7 mouse cellular contexts compared by ENCODE assay signal in genomic region chr9:118611111-118611541, GRCm38 (mm10). TPM values are rescaled to one million over a fixed set of nuclear protein-coding genes. Genes with fewer than 3 reads are reported as not detected.
DNase-seq lines count a peak whose midpoint lies in the region; ATAC-seq and TF ChIP-seq lines count a peak whose summit lies in the region.

No protein-coding gene starts in this region.

- TF ChIP-seq POLR2A in brain, embryonic 14.5 days (IDR thresholded peaks at IDR 0.05; ENCODE audit: borderline replicate concordance, extremely low read depth, insufficient read depth, insufficient read length, poor library complexity, severe bottlenecking) = no peak

- peaks cover 13% of the 10 kb centered on the region; the same call in 1 of the 2 replicates for H3K27me3 ChIP-seq in heart, embryonic 11.5 days (ENCODE audit: control insufficient read depth, insufficient read depth, low read length)

- H3K4me3 ChIP-seq in heart, embryonic 11.5 days (ENCODE audit: low read depth, low read length) = no peak overlapping the region

- peaks cover 28% of the 10 kb centered on the region for H3K4me1 ChIP-seq in heart, embryonic 11.5 days (ENCODE audit: control insufficient read depth, insufficient read depth, low read length)

- no peak overlapping the region for H3K9ac ChIP-seq in heart, embryonic 11.5 days (ENCODE audit: low read depth, low read length)

- peak overlapping the region; percentile 42 for H3K4me2 ChIP-seq in heart, embryonic 11.5 days

- DNase-seq in B cell, adult 2 months = peak; percentile 14 to 16
- DNase-seq in brain, embryonic 14.5 days (ENCODE audit: low read depth) = peak; percentile 69
- DNase-seq in kidney, postnatal 36 days = peak; percentile 72 to 75
- peak; percentile 62 to 76 for DNase-seq in lung, postnatal 4 days
- DNase-seq in telencephalon, adult 2 months (ENCODE audit: low read depth, low spot score) = peak; percentile 50
- DNase-seq in MN1 (ENCODE audit: low spot score) = no peak

- H3K9me3 ChIP-seq in heart, embryonic 11.5 days (replicated peaks; ENCODE audit: control insufficient read depth, low read length) = no peaks in the 10 kb centered on the region

- H3K27ac ChIP-seq in heart, embryonic 11.5 days (ENCODE audit: low read depth, low read length) = no peak overlapping the region

- H3K36me3 ChIP-seq in heart, embryonic 11.5 days (ENCODE audit: control insufficient read depth, insufficient read depth, low read length) = no peaks in the 10 kb centered on the region

- no peak for ATAC-seq in heart, embryonic 11.5 days (replicated peaks; ENCODE audit: insufficient number of reproducible peaks, low FRiP score, low TSS enrichment)

- no peak for TF ChIP-seq CTCF in brain, embryonic 14.5 days (IDR thresholded peaks at IDR 0.05; ENCODE audit: borderline replicate concordance, extremely low read depth, insufficient read depth, insufficient read length)

- WGBS in heart, embryonic 11.5 days (ENCODE audit: insufficient replicate concordance) = 42% methylated on average over 14 of the region's 14 CpGs

RNA-seq across cellular contexts. Expression of gene Itga9, which starts 4.6 kb away (rescaled TPM):
- 3.0 and 3.1 TPM in 2 replicates for polyA plus RNA-seq in brain, embryonic 14.5 days (2012; rRNA removed)
- polyA plus RNA-seq in heart, embryonic 11.5 days (2014; fragmentation: Nextera tagmentation; extraction: Ambion mirVana) = 8.3 and 9.9 TPM in 2 replicates
